Mouse (Mus musculus) T-helper 17 cell (primary cell): ENCODE measurements around the gene Gm6760.

Source experiments
- in situ Hi-C, 2 experiments: fragments of 300-600 bp; cut with MboI, MseI; formaldehyde crosslinking; loops; 1 replicate in 1 of 2; 2 replicates in 1 of 2; pipeline ENCODE4 v1.15.1; 2025; ENCODE audit warnings: high pct_unique_total_duplicates in 2 of 2

Gene Gm6760

DNA sequence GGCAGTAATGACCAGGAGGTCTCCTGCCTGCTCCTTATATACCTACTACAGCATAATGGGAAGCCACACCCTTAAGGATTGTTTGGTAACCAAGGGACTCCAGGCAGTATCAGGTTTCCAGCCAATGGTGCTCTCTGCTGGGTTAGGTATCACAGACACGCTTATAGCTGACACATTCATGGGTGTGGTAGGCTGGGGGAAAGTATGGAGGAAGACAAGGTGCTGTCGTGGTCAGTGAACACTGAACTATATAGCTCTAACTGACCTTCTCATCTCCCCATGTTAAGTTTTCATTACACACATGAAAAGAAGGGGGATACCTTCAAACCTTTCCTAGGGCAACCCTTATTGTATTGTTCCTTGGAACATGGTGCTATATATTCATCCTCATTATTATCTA is at the start of gene Gm6760:
Gene Gm6760, minus strand, starts transcription at position 101 of the 400 bp plus-strand sequence.
- in situ Hi-C loops, result no loop called here

DNA sequence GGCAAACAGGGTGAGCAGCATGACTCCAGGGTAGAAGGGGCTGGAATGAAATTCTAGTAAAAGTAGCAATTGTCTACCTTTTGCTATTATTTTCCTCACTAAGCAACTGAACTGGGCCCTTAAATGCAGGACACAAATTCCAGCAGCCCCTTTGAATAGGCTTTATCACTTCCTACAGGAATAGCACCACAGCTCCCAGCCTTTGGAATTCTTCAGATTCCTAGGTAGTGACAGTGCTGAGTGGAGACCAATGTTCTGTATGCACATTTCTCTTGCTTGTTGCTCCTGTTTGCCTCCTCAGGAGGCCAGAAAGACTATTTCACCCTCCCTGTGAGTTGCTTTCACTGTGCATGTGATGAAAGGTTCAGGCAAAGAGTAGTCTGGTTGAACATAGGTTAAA is 29.2 kb upstream of the Gm6760 start:
- in situ Hi-C loops, result loop anchor here in 1 of 2 experiments (10.0 kb wide), 1 partner anchor 566 kb away; no protein-coding TSS in a partner anchor

DNA sequence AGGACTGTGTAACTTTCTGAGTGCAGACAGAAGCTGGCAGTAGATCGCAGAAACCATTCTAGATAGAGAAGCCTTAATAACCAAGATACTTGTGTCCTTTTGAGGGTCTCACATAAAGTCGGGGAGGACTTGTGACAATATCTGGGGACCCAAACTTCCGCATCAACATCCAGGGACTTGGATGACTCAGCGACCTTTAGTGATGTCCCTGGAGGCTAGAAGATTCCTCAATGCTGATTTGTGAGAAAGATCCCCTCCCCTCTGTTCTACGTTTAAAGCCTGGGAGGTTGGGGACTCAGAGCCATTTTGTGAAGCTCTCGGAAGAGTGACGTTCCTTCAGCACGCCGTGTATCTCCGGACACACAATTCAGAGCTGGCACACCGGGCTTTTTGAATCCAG is 21.2 kb upstream of the Gm6760 start, which contains the start of gene 3830417A13Rik:
Gene 3830417A13Rik, plus strand, starts transcription at position 301 of the 400 bp plus-strand sequence.
- in situ Hi-C loops, result no loop called here
